Comparison of ENCODE assay signal across 17 mouse cellular contexts in the genomic region with DNA sequence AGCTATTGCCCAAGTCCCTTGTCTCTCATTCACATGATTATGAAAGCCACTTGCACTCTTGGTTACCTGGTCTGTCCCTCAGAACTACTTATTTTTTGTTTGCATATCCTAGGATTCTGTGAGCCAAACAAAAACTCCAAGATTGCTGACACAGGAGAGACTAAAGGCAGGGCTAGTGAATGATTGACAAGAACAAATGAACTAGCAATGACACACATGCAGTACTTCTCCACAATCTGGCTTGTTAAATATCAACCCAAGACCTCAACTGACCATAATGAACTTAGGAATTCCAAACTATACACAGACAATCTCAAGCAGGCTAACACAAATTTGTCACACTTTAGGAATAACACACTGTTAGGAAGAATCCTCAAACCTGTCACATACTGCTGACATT. TPM values are rescaled to one million over a fixed set of nuclear protein-coding genes. Genes with fewer than 3 reads are reported as not detected.
"Had no signal": no experiment of that assay in that cellular context is flagged by ENCODE, and none has a peak within 500 bp of the region (broad histone marks: within the 10 kb centered on the region; RNA-seq: fewer than 3 reads in every experiment).

No protein-coding gene starts in this region.

- H3K36me3 ChIP-seq: hindbrain, embryonic 15.5 days; limb, embryonic 10.5 days; midbrain, embryonic 12.5 days; neural tube, embryonic 13.5 days; stomach, embryonic 15.5 days had no signal

- H3K4me3 ChIP-seq: hindbrain, embryonic 15.5 days; left cerebral cortex, adult 2 months; limb, embryonic 10.5 days; midbrain, embryonic 12.5 days; neural tube, embryonic 13.5 days; stomach, embryonic 15.5 days had no signal

- H3K27ac ChIP-seq: hindbrain, embryonic 15.5 days; left cerebral cortex, adult 2 months; limb, embryonic 10.5 days; midbrain, embryonic 12.5 days; neural tube, embryonic 13.5 days; stomach, embryonic 15.5 days had no signal

- DNase-seq: lung, adult 18-20 months; retina, postnatal 1 day; right cerebral cortex, postnatal 4 days; thymus, adult 2 months; thymus, postnatal 25 days had no signal

- H3K9ac ChIP-seq: hindbrain, embryonic 15.5 days; midbrain, embryonic 12.5 days; neural tube, embryonic 13.5 days; stomach, embryonic 15.5 days had no signal

- ATAC-seq: intestine, embryonic 16.5 days; midbrain, embryonic 16.5 days had no signal

- H3K4me2 ChIP-seq: hindbrain, embryonic 15.5 days; midbrain, embryonic 12.5 days; neural tube, embryonic 13.5 days; stomach, embryonic 15.5 days had no signal

- H3K27me3 ChIP-seq: hindbrain, embryonic 15.5 days; midbrain, embryonic 12.5 days; neural tube, embryonic 13.5 days; stomach, embryonic 15.5 days had no signal

- H3K4me1 ChIP-seq: hindbrain, embryonic 15.5 days; limb, embryonic 10.5 days; midbrain, embryonic 12.5 days; neural tube, embryonic 13.5 days; stomach, embryonic 15.5 days had no signal

RNA-seq across cellular contexts. Expression of a gene that starts 32.0 kb away (rescaled TPM):
- polyA plus RNA-seq: hindbrain, embryonic 15.5 days; limb, embryonic 10.5 days; limb, embryonic 14.5 days; midbrain, embryonic 12.5 days; midbrain, embryonic 16.5 days; neural tube, embryonic 13.5 days; spleen, adult 2 months; testis, adult 2 months; urinary bladder, adult 2 months had no signal
